Mouse (Mus musculus) adipocyte (in vitro differentiated cells): ENCODE results near the gene Chtop.

Source experiments
- DNase-seq: peaks from one replicate; pipeline ENCODE4 v3.0.0-alpha.2; 2016; ENCODE audit warnings: low spot score

The Chtop gene

GRCm38 (mm10) chr3:90464552-90465080 lies 44.7 kb downstream of the Chtop start:
- DNase-seq = no peak

GRCm38 (mm10) chr3:90462579-90462978 lies 46.7 kb downstream of the Chtop start:
- no peak for DNase-seq

GRCm38 (mm10) chr3:90461935-90462334 lies 47.4 kb downstream of the Chtop start:
- DNase-seq = no peak

- DNase-seq = no peak
These were observed 49.0 kb downstream of the Chtop start for GRCm38 (mm10) chr3:90460315-90460714.

GRCm38 (mm10) chr3:90459727-90460126 lies 49.6 kb downstream of the Chtop start:
- DNase-seq = no peak

GRCm38 (mm10) chr3:90454931-90455330 lies 54.4 kb downstream of the Chtop start:
- DNase-seq = no peak

GRCm38 (mm10) chr3:90451396-90452095 lies 57.8 kb downstream of the Chtop start:
- peak; percentile 43 for DNase-seq

- DNase-seq = no peak
These were observed 58.4 kb downstream of the Chtop start for GRCm38 (mm10) chr3:90450874-90451273.
